Mouse (Mus musculus) MEL (cell line): ENCODE data around the gene Mitf. TPM values are rescaled to one million over a fixed set of nuclear protein-coding genes. Genes with fewer than 3 reads are reported as not detected.

Experiments used
- DNase-seq: peaks from one replicate; pipeline ENCODE4 v3.0.0; 2011; ENCODE audit warnings: low read depth, low spot score
- H3K27ac ChIP-seq: 2 replicates; pipeline ENCODE4 v1.5.1; 2012; ENCODE audit warnings: low read depth, mild to moderate bottlenecking, control low read depth, low read length, moderate library complexity; ENCODE audit not compliant: control insufficient read depth
- H3K27me3 ChIP-seq, 2 experiments: fragments of 150-350 bp in 1 of 2; sonication (generic) in 1 of 2; 2 replicates each; pipeline ENCODE4 v1.6.1; 2012; ENCODE audit warnings: low read length in 2 of 2, mild to moderate bottlenecking in 2 of 2, improper control_type of control experiment in 1 of 2, moderate library complexity in 1 of 2; ENCODE audit not compliant: insufficient read depth in 2 of 2, control insufficient read depth in 1 of 2
- H3K36me3 ChIP-seq, 2 experiments: 2 replicates each; pipeline ENCODE4 v1.6.1; 2012 to 2014; ENCODE audit warnings: low read length in 2 of 2, improper control_type of control experiment in 1 of 2, inconsistent platforms in 1 of 2, mild to moderate bottlenecking in 1 of 2; ENCODE audit not compliant: insufficient read depth in 2 of 2, control insufficient read depth in 1 of 2
- H3K4me1 ChIP-seq, 2 experiments: fragments of 150-350 bp in 1 of 2; sonication (generic) in 1 of 2; 2 replicates each; pipeline ENCODE4 v1.6.1; 2012; ENCODE audit warnings: low read length in 2 of 2, improper control_type of control experiment in 1 of 2, mild to moderate bottlenecking in 1 of 2; ENCODE audit not compliant: insufficient read depth in 2 of 2, control insufficient read depth in 1 of 2
- H3K4me3 ChIP-seq, 2 experiments: fragments of 150-350 bp in 1 of 2; sonication (generic) in 1 of 2; 2 replicates each; pipeline ENCODE4 v1.5.1; 2012; ENCODE audit warnings: low read depth in 2 of 2, low read length in 2 of 2, mild to moderate bottlenecking in 2 of 2, moderate library complexity in 2 of 2, control low read depth in 1 of 2, improper control_type of control experiment in 1 of 2; ENCODE audit not compliant: control insufficient read depth in 1 of 2, insufficient read depth in 1 of 2
- H3K79me2 ChIP-seq: 2 replicates; pipeline ENCODE4 v1.6.1; 2012; ENCODE audit warnings: mild to moderate bottlenecking, low read length, moderate library complexity; ENCODE audit not compliant: control insufficient read depth, poor library complexity, insufficient read depth
- H3K9ac ChIP-seq: 2 replicates; pipeline ENCODE4 v1.6.1; 2012; ENCODE audit warnings: low read depth, mild to moderate bottlenecking, control low read depth, low read length, moderate library complexity; ENCODE audit not compliant: control insufficient read depth, poor library complexity, severe bottlenecking
- H3K9me3 ChIP-seq: fragments of 150-350 bp; sonication (generic); replicated peaks from 2 replicates; pipeline ENCODE4 v1.6.1; 2012; ENCODE audit warnings: mild to moderate bottlenecking, low read length, improper control_type of control experiment, moderate library complexity; ENCODE audit not compliant: insufficient read depth
- BHLHE40 ChIP-seq: IDR thresholded peaks from 2 replicates; pipeline ENCODE4 v1.6.1; 2012; ENCODE audit warnings: low read depth, mild to moderate bottlenecking, inconsistent platforms, low read length, improper control_type of control experiment, borderline replicate concordance
- CHD2 ChIP-seq: IDR thresholded peaks from 2 replicates; pipeline ENCODE4 v1.6.1; 2011; ENCODE audit warnings: low read length, improper control_type of control experiment
- CTCF ChIP-seq, 3 experiments: IDR thresholded peaks in 2 of 3; conservative IDR thresholded peaks in 1 of 3; 2 replicates each; pipeline ENCODE4 v1.5.1; 2011 to 2012; ENCODE audit warnings: low read length in 3 of 3, low read depth in 2 of 3, mild to moderate bottlenecking in 2 of 3, improper control_type of control experiment in 1 of 3, inconsistent platforms in 1 of 3, mixed read lengths in 1 of 3, moderate library complexity in 1 of 3; ENCODE audit not compliant: control insufficient read depth in 1 of 3, insufficient read depth in 1 of 3, poor library complexity in 1 of 3, severe bottlenecking in 1 of 3
- E2F4 ChIP-seq: IDR thresholded peaks from 2 replicates; pipeline ENCODE4 v1.6.1; 2011; ENCODE audit warnings: low read depth, low read length, improper control_type of control experiment, borderline replicate concordance
- ELF1 ChIP-seq: IDR thresholded peaks from 2 replicates; pipeline ENCODE4 v1.6.1; 2014; ENCODE audit warnings: low read depth, mild to moderate bottlenecking, inconsistent platforms, low read length, improper control_type of control experiment, moderate library complexity
- ETS1 ChIP-seq: IDR thresholded peaks from 2 replicates; pipeline ENCODE4 v1.6.1; 2012; ENCODE audit warnings: low read depth, mild to moderate bottlenecking, inconsistent platforms, low read length, improper control_type of control experiment, moderate library complexity
- GABPA ChIP-seq: IDR thresholded peaks from 2 replicates; pipeline ENCODE4 v1.6.1; 2012; ENCODE audit warnings: low read depth, mild to moderate bottlenecking, inconsistent platforms, low read length, improper control_type of control experiment, moderate library complexity
- GATA1 ChIP-seq: IDR thresholded peaks from 2 replicates; pipeline ENCODE4 v1.6.1; 2011; ENCODE audit warnings: low read depth, low read length, improper control_type of control experiment
- HCFC1 ChIP-seq: IDR thresholded peaks from 2 replicates; pipeline ENCODE4 v1.6.1; 2012; ENCODE audit warnings: low read depth, mild to moderate bottlenecking, inconsistent platforms, low read length, improper control_type of control experiment, moderate library complexity
- JUND ChIP-seq: IDR thresholded peaks from 2 replicates; pipeline ENCODE4 v1.6.1; 2011; ENCODE audit warnings: low read depth, mild to moderate bottlenecking, improper control_type of control experiment, low read length
- MAX ChIP-seq: IDR thresholded peaks from 2 replicates; pipeline ENCODE4 v1.6.1; 2011; ENCODE audit warnings: low read length, improper control_type of control experiment
- MEF2A ChIP-seq: IDR thresholded peaks from 2 replicates; pipeline ENCODE4 v1.6.1; 2014; ENCODE audit warnings: low read depth, mild to moderate bottlenecking, inconsistent platforms, low read length, improper control_type of control experiment; ENCODE audit not compliant: poor library complexity, insufficient replicate concordance, severe bottlenecking; ENCODE audit errors: extremely low read depth
- MYC ChIP-seq: IDR thresholded peaks from 2 replicates; pipeline ENCODE4 v1.6.1; 2011; ENCODE audit warnings: low read depth, mild to moderate bottlenecking, low read length, improper control_type of control experiment, moderate library complexity
- NRF1 ChIP-seq: IDR thresholded peaks from 2 replicates; pipeline ENCODE4 v1.6.1; 2014; ENCODE audit warnings: low read depth, mild to moderate bottlenecking, inconsistent platforms, low read length, improper control_type of control experiment, moderate library complexity; ENCODE audit not compliant: poor library complexity, insufficient read depth, severe bottlenecking
- POLR2AphosphoS2 ChIP-seq: IDR thresholded peaks from 2 replicates; pipeline ENCODE4 v1.6.1; 2011; ENCODE audit warnings: low read length, improper control_type of control experiment
- POLR2AphosphoS5 ChIP-seq: IDR thresholded peaks from 2 replicates; pipeline ENCODE4 v1.6.1; 2012; ENCODE audit warnings: low read depth, borderline replicate concordance, mild to moderate bottlenecking, inconsistent platforms, low read length, moderate library complexity, mixed read lengths
- RAD21 ChIP-seq: IDR thresholded peaks from 2 replicates; pipeline ENCODE4 v1.6.1; 2011; ENCODE audit warnings: mild to moderate bottlenecking, low read depth, low read length, improper control_type of control experiment
- TAL1 ChIP-seq: IDR thresholded peaks from 2 replicates; pipeline ENCODE4 v1.6.1; 2012; ENCODE audit warnings: mild to moderate bottlenecking, inconsistent platforms, low read length, moderate library complexity, mixed read lengths
- TBP ChIP-seq: IDR thresholded peaks from 2 replicates; pipeline ENCODE4 v1.8.0; 2011; ENCODE audit warnings: low read depth, low read length, improper control_type of control experiment
- UBTF ChIP-seq: IDR thresholded peaks from 2 replicates; pipeline ENCODE4 v1.6.1; 2012; ENCODE audit warnings: low read depth, mild to moderate bottlenecking, inconsistent platforms, low read length, improper control_type of control experiment, moderate library complexity, borderline replicate concordance; ENCODE audit not compliant: insufficient read depth
- USF2 ChIP-seq, 2 experiments: IDR thresholded peaks; 2 replicates each; pipeline ENCODE4 v1.6.1; 2011 to 2012; ENCODE audit warnings: improper control_type of control experiment in 2 of 2, low read length in 2 of 2, borderline replicate concordance in 1 of 2, inconsistent platforms in 1 of 2, low read depth in 1 of 2, mild to moderate bottlenecking in 1 of 2; ENCODE audit not compliant: insufficient read depth in 1 of 2
- ZMIZ1 ChIP-seq: IDR thresholded peaks from 2 replicates; pipeline ENCODE4 v1.6.1; 2012; ENCODE audit warnings: low read depth, mild to moderate bottlenecking, inconsistent platforms, low read length, improper control_type of control experiment, moderate library complexity
- ZNF384 ChIP-seq: IDR thresholded peaks from 2 replicates; pipeline ENCODE4 v1.6.1; 2012; ENCODE audit warnings: low read depth, mild to moderate bottlenecking, inconsistent platforms, low read length, improper control_type of control experiment
- polyA plus RNA-seq, 2 experiments: library from polyadenylated mRNA; stranded (reverse) in 1 of 2; unstranded in 1 of 2; fragments of >175 nt in 1 of 2; fragments of >200 nt in 1 of 2; gene quantifications; 2 replicates each; pipeline versions ENCODE4 v1.2.1 to v1.2.4; 2012; ENCODE audit warnings: low replicate concordance in 2 of 2, low read depth in 1 of 2; ENCODE audit not compliant: insufficient read length in 2 of 2, insufficient read depth in 1 of 2, missing spikeins in 1 of 2
- total RNA-seq: library from RNA; depleted of rRNA; stranded (reverse); fragments of 300-350 nt; gene quantifications from 2 replicates; pipeline ENCODE4 v1.2.3, GENCODE M21; 2012

The Mitf gene
- total and polyA plus RNA-seq, 3 experiments: 1.8 to 2.1 TPM; not detected in 1

DNA sequence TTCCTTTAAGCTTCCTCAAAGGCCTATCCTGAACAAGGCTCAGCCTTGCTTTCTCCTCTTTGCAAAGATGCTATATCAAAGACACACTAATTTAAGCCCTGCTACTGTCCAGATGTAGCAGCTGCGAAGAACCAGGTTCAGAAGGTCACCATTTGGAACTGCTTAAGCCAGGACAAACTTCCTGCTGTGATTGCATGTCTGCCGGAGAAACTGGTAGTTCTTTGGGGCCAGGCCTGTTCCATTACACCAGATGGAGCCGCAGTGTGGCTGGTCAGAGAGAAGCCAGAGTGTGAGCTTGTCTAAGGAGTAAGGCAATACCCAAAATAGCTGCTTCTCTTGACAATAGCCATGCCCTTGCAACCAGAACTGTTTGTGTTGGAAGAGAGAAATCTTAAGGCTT, 75.1 kb downstream of the Mitf start:
- peaks cover 0 to 37% of the 10 kb centered on the region in 2 experiments; a peak in 2 of 4 replicates for H3K36me3 ChIP-seq
- no peaks in the 10 kb centered on the region for H3K9me3 ChIP-seq
- H3K79me2 ChIP-seq: no peaks in the 10 kb centered on the region
- peaks cover 28% of the 10 kb centered on the region in 2 experiments for H3K4me1 ChIP-seq
- no peak overlapping the region for H3K27ac ChIP-seq
- H3K27me3 ChIP-seq: no peaks in the 10 kb centered on the region
- no peak for TF ChIP-seq CHD2
- TF ChIP-seq TBP: no peak
- TF ChIP-seq ZMIZ1: no peak
- TF ChIP-seq HCFC1: no peak
- TF ChIP-seq NRF1: no peak
- TF ChIP-seq POLR2AphosphoS2: no peak
- TF ChIP-seq JUND: no peak
- no peak for TF ChIP-seq RAD21
- no peak for TF ChIP-seq UBTF
- TF ChIP-seq TAL1: no peak
- TF ChIP-seq GATA1: no peak
- no peak for TF ChIP-seq ELF1
- no peak for TF ChIP-seq GABPA
- TF ChIP-seq E2F4: no peak
- TF ChIP-seq BHLHE40: no peak
- TF ChIP-seq ZNF384: no peak
- no peak for TF ChIP-seq CTCF (IDR thresholded peaks at IDR 0.05 in 2 of 3, conservative IDR thresholded peaks at IDR 0.05 in 1 of 3; ENCODE audit: control insufficient read depth in 1 of 3, insufficient read depth in 1 of 3, low read depth in 2 of 3, low read length in 3 of 3, poor library complexity in 1 of 3, severe bottlenecking in 1 of 3)
- no peak for TF ChIP-seq POLR2AphosphoS5
- no peak for TF ChIP-seq USF2 (IDR thresholded peaks at IDR 0.05; ENCODE audit: borderline replicate concordance in 1 of 2, insufficient read depth in 1 of 2, low read depth in 1 of 2, low read length in 2 of 2)
- TF ChIP-seq MAX: no peak
- H3K9ac ChIP-seq: no peak overlapping the region
- no peak overlapping the region for H3K4me3 ChIP-seq
- no peak for DNase-seq

DNA sequence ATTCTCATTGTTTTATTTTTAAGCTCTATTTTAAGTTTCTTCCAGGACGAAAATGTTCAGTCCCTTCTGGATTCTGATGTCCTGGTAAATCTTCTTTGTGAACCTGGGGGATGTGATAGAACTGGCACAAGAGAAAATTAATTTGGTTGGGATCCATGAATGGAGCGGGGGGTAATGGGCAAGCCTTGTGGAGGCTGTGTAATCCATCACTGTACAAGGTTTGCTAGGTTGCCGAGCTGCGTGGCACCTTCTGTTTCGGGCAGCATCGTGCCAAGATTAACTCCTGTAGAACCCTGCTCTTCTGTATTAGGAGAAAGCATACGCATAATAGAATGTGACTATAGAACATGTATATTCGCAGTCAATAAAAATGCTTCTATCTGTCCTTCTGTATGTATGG, 76.1 kb downstream of the Mitf start:
- H3K27ac ChIP-seq: no peak overlapping the region
- TF ChIP-seq MYC: no peak
- no peak for TF ChIP-seq ETS1
- no peak for TF ChIP-seq MEF2A
- TF ChIP-seq ZNF384: no peak
- H3K36me3 ChIP-seq: peaks cover 0 to 37% of the 10 kb centered on the region in 2 experiments; a peak in 2 of 4 replicates
- H3K4me3 ChIP-seq: no peak overlapping the region
- no peaks in the 10 kb centered on the region for H3K9me3 ChIP-seq
- H3K9ac ChIP-seq: no peak overlapping the region
- no peaks in the 10 kb centered on the region for H3K79me2 ChIP-seq
- H3K4me1 ChIP-seq: peaks cover 28 to 30% of the 10 kb centered on the region in 2 experiments
- no peak for DNase-seq
- no peaks in the 10 kb centered on the region for H3K27me3 ChIP-seq
